Mouse (Mus musculus) frontal cortex, postnatal 36 days (tissue): ENCODE results near the gene Apex2.
A peak's percentile ranks its signal among the peaks of the same experiment; 100 is the strongest.

Experiments
- DNase-seq, 2 experiments: peaks; one replicate each; pipeline ENCODE4 v3.0.0; 2022; ENCODE audit warnings: low spot score in 2 of 2

Gene Apex2

DNA sequence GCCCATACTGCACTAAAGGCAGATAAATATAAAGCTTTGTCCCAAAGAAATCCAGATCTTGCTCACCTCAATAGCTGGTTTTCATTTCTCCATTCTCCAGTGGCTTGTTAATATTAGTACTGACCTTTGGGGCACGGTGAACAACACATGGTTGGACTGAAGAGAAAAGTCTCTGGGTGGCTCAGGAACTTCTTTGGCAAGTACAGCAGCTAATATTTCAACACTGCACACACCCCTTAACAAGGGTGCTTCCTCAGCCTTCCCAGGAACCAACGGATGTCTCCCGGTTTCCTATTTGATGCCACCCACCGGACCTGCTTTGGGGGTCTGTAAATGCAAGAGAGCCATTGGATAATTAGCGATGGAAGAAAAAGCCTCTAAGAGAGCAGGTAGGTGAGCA, at the start of gene Apex2:
Gene Apex2 (minus strand): TSS at position 173 of the 400 bp plus-strand sequence.
- DNase-seq, result no peak

- DNase-seq, result no peak
Measured at GRCm38 (mm10) chrX:150636421-150636820, 46.8 kb upstream of the Apex2 start.

- no peak for DNase-seq
Measured at GRCm38 (mm10) chrX:150598882-150599281, 9.2 kb upstream of the Apex2 start.

- no peak for DNase-seq
Measured at GRCm38 (mm10) chrX:150595016-150595760, 5.5 kb upstream of the Apex2 start.

DNA sequence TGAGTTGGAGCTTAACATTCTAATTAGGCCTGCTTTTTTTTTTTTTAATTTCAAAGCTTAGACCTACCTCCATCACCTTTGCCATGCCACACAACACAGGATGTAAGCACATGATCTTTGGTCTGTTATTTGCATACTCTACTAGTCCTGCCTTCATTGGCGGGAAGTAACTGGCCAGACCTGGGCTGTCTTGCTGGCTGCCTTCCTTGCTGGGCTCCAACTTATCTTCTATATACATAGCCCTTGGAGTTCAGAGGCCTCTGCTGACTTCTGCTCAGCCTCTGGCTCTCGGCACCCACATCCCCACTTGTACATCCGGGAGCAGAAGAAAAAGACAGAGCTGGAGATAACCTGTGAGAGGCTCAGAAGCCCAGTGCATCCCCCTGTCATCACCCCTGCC, 4.5 kb upstream of the Apex2 start:
- DNase-seq, result no peak

DNA sequence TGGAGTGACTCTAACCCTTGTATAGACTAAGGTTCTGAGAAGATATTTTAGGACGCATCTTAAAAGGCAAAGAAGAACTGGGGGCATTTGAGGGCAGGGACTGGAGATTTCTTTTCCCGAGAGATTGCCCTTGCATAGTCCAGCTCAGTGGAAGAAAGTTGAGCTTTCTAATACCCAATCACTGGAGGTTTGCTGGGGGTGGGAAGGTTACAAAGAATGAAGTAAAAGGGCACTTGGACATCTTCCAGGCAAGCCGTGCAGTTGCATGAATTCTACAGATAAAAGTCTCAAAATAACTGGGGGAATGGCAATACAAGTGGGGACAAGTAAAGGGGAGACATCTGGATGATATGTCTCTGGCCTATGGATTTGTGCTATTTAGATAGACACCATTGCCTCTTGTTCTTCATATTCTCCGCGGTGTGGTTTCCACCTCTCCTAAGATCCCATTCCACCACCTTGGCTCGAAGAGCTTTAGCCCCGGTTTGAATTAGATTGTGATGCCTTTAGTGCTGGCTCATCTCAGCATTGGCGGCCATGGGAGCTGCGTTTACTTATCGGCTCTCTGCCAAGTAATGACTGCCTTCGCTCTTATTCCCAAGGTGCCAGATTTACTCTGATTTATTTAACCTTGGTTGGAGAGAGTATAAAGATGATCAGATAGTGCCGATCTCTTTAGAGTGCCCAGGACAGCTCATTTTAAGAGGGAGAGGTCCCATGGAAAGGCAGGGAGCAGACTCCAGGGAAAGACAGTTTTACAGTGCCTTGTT, 3.8 kb upstream of the Apex2 start:
- DNase-seq, result no peak

GRCm38 (mm10) chrX:150588023-150588764, 1.5 kb downstream of the Apex2 start, which contains the start of gene Pfkfb1:
Pfkfb1 (plus strand) TSS chrX:150588229.
- DNase-seq, result peak; percentile 64 to 67

DNA sequence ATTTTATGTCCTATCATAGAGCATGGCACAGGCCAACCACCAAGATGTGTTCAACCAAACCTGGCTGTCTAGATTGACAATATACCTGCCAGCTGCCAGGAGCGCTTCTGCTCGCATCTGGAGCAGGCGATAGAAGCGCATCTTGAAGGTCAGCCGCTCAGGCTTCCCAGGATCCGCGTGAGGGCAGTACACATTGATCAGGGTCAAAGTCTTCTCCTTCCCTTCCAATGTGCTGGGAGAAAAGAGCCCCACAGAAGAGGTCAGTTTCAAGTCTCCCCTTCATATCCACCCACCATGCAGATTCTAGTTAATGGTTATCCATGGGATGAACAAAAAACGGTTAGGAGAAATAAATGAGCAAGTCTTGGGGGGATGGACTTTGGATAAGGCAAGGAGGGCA, 4.6 kb downstream of the Apex2 start:
- DNase-seq, result no peak

DNA sequence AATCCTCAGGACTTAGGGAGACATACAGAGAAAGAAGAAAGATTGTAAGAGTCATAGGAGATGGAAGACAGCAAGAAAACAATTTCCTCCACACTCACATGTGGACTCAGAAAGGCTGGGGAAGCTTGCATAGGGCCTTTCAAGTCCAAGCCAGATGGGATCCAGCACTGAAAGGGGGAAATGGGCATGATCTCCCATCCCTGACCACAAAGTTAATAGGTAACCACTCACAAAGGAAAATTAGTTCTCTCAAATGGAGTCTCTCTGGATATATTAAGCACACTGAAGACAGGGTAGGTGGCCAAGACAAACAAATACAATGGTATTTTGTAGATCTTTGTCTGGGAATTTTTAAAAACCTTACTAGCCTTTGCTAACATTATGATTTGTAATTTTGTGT, 7.7 kb downstream of the Apex2 start:
- no peak for DNase-seq

GRCm38 (mm10) chrX:150564644-150565357, 24.9 kb downstream of the Apex2 start:
- no peak for DNase-seq

DNA sequence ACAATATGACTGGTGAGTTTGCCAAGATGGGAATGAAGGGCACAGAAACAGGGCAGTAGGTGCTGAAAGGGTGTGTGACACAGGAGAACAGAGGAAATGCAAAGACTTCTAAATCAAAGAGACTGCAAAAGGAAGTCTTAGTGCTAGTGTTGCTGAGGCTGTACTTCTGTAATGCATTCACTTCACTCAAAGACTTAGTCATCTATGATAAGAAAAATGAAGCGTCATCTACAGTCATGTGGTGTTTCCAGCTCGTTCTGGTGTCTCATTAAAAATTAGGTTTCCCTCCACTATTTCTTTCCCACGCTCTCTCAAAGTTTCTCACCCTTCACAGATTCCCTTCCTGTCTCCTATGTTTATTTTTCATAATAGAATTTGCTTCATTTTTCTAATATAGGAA, 35.6 kb downstream of the Apex2 start:
- DNase-seq, result no peak

GRCm38 (mm10) chrX:150551986-150552385, 37.7 kb downstream of the Apex2 start:
- no peak for DNase-seq

GRCm38 (mm10) chrX:150549639-150550038, 40.0 kb downstream of the Apex2 start:
- no peak for DNase-seq

GRCm38 (mm10) chrX:150547239-150547638, 42.4 kb downstream of the Apex2 start, which contains the start of gene Alas2:
Alas2 (plus strand) TSS chrX:150547375.
- no peak for DNase-seq

DNA sequence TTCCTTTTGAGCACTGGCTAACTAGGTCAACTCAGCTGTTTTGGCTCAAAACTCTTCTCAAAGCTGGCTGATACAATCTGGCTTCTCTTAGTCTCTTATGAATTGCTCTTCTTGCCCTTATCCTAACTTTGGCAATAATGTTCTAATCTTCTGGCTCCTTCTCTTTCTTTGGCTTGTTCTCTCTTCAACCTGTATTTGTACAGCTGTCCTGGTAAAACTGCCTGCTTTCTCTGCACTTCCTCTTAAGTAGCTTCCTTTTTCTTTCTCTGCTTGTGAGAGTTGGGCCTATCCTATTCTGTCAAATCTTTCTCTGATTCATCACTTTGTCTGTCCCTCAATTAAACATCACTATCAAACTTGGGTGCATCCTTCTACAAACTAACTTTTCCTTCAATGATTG, 48.0 kb downstream of the Apex2 start:
- no peak for DNase-seq

DNA sequence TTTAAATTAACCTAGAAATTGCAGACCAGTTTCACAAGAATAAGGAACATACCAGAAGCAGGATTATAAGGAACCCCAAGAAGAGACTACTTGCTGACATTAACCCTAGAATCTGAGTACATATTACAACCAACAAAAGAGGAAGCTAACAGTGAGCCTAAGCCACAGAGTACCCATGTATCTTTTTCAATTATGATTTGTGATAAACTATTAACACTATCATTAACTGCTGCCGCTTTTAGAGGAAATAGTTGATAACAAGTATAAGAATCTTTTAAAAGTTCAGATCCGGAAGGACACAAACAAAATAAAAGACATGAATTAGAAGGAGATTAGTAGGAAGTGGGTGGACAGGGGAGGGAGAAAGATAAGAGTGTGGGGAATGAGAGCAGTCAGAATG, 49.6 kb downstream of the Apex2 start:
- no peak for DNase-seq

GRCm38 (mm10) chrX:150516477-150516876, 73.2 kb downstream of the Apex2 start:
- no peak for DNase-seq

DNA sequence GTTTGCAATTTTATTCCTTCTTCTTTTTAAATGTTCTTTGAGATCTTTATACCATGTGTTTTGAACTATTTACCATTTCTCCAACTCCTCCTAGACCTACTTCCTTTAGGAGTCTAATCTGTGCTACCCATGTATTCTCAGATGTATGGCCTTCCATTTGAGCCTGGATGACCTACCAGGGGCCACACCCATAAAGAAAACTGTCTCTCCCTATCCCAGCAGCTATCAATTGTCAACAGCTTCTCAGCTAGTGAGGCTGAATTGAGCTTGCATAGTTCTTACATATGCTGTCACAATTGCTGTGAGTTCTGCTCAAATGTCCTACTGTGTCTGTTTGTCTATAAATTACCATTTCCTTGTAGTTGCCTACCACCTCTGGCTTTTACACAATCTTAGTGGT, 73.7 kb downstream of the Apex2 start:
- no peak for DNase-seq

DNA sequence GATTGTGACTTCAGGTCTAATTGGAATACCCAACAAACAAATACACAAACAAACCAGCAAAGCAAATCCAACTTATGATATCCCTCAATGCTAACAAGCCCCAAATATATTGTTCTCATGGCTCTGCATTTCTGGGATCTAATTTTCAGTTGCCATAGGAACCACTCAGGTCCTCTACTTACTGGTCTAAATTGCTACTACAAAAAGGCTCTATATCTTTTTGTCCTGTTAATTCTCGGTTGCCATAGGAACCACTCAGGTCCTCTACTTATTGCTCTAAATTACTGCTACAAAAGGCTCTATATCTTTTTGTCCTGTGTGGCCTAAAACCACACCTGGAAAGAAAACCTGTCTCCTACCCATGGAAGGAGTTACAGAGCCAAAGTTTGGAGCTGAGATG, 75.5 kb downstream of the Apex2 start:
- DNase-seq, result no peak

- DNase-seq, result no peak
Measured at GRCm38 (mm10) chrX:150511274-150511673, 78.4 kb downstream of the Apex2 start.

DNA sequence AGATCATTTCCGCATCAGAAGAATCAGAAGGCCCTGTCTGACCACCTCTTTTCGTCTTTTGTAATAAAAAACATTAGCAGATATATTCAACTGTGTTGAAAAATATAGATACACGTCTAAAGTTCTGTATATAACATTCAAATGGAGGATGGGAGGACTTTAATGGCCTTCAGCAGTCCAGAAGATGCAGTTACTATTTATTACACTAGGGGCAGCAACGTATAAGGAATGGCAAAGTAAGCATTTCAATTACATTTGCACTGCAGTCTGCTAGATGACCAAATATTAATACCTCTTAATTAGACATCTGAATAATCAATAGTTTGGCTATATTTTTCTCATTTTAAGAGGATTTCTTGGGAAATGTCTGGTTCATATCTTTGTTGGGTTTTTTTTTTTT, 79.0 kb downstream of the Apex2 start:
- DNase-seq, result no peak

DNA sequence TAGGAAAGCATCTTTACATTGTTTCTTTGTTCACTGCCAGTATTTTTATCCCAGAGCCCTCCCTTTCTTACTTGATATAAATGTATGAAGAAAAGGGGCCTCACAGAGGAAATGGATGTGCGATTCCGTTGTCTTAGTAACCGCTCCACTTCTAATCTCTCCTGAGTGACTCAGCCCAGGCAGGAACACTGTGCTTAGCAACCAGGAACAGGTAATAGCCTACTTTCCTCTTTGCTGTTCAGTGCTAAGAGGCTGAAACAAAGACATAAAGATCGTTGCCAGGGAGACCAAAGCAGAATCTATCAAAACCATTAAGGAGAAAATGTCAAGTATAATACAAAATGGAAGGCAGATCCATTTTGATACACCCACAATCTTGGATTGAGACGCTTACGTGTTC, 81.0 kb downstream of the Apex2 start:
- no peak for DNase-seq
